Mouse (Mus musculus): ENCODE data around the gene Atad3a. TPM values are rescaled to one million over a fixed set of nuclear protein-coding genes. Genes with fewer than 3 reads are reported as not detected.

The Atad3a gene
- polyA plus RNA-seq, 1 experiment = 78.3 TPM

DNA sequence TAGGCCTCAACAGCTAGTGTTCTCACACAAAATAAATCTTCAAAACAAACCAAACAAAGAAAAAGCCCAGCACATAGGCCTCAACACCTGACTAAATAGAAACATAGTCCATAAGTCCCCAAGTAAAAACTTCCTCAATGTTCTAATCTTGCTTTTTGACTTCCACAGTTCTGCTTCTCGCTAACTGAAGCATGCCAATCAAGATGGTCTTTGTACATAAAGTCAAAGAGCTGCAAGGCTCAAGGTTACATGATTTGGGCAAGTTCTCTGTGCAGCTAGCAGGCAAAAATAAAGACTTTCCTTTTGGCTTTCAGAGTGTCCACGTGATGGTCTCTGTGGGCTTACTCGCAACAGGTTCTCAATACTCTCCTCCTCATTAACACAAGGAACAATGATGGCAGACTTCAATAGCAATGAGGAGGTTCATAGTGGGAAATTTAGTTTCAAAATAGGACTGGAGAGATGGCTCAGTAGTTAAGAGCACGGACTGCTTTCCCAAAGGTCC lies 57.4 kb downstream of the Atad3a start:
- no peak for DNase-seq (ENCODE audit: low read depth, low spot score)
- WGBS = 98% methylated on average over 4 of the region's 4 CpGs

DNA sequence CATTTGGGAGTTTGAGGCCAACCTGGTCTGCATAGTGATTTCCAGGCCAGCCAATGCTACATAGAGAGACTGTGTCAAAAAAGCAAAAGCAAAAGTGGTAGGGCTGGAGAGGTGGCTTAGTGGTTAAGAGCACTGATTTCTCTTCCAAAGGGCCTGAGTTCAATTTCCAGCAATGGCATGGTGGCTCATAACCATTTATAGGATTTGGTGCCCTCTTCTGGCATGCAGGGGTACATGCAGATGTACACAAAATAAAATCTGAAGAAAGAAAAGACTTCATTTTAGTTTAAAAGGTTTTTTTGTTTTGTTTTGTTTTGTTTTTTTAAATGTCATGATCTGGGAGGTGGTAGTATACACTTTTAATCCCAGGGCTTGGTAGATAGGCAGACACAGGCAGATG lies 60.5 kb downstream of the Atad3a start:
- DNase-seq (ENCODE audit: low read depth, low spot score) = no peak

DNA sequence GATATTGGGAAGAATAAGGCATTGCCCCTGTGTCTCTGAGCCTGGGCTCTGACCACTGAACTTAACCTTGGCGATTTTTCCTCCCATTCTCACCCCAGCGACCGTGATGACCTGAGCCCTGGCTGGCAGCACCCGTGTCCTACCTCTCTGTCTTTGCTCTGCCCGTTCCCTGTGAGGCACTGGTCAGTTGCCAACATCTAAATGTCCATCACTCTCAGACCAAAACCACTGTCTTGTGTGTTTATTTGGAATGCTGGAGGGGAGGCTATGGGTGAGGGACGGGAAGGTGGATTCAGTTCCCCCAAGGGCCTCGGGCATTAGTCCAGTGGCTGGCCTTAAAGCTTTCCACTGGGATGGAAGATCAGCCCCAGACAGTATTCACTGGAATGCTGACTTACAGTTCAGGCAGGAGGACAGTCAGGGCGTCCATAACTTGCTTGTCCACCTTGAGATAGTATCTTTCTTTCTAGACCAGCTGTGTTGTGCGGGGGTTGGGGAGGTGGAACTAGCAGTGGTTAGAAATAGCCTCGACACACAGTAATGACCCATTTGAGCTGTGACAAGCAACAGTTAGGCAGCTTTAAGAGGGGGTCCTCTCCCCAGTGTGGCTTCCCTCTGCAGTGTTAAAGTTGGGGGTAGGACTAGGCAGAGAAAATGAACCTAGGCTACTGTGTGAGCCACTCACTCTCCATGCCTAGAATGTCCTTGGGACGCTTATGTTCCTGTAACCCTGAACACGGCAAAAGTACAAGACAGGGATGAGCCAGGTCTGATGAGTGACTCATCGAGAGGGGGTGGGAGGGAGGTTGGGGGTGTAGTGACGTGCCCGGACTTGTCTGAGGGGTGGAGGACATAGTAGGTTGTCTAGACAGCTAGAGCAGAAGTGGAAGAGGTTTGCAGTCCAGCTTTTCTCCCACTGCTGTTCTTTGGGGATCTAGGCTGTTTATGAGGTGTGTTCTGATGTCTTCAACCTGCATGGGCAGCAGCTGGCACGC lies 64.3 kb downstream of the Atad3a start:
- DNase-seq (ENCODE audit: low read depth, low spot score) = no peak
- WGBS = 69% methylated on average over 16 of the region's 16 CpGs

DNA sequence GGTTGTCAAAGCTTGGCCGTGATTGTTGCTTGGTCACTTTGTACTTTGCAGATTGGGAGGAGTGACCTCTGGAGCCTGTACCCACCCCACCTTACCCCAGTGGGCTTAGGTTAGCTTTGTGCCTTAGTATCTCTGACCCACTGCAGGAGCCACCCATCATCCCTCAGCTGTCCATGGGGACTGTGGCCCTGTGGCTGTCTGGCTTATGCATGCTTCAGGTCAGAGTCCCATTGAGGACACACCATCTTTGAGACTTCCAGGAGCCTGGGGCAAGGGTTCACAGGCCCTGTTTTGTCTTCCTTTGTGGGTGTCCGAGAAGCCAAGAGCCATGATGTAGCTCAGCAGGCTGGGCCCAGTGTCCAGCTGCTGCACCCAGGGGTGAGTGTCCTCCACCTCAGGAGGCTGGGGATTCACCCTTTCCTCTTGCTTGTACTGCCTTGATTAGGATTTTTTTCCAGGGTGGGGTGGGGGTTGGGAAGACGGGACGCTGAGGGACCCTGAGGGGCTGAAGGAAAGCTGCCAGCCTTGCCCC lies 65.3 kb downstream of the Atad3a start:
- no peak for DNase-seq (ENCODE audit: low read depth, low spot score)
- whole genome bisulfite sequencing = 75% methylated on average over 4 of the region's 4 CpGs

DNA sequence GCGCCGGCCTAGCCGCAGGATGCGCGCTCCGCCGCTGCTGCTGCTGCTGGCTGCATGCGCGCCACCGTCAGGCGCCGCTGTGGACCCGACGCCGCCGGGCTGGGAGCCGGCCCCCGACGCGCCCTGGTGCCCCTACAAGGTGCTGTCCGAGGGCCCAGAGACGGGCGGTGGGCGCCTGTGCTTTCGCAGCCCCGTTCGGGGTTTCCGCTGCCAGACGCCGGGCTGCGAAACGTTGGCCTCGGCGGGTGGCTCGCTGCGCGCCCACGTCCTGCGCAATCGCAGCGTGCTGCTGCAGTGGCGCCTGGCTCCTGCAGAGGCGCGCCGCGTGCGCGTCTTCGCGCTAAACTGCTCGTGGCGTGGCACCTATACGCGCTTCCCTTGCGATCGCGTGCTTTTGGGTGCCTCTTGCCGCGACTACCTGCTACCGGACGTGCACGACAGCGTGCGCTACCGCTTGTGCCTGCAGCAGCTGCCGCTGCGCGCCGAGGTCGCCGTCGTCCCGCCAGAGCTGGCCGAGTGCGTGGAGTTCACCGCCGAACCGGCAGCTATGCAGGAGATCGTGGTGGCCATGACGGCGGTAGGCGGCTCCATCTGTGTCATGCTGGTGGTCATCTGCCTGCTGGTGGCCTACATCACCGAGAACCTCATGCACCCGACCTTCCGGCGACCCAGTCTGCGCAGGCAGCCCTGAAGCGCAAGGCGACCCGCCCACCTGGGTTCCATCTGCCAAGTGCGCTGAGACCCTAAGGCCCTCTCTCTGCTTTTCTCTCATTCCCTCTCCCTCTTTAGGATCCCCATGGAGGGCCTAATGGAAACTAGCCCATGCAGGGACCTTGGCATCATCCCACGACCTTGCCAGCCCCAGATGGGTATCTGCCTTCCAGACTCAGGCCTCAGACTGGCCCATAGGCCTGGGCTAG lies 66.2 kb downstream of the Atad3a start:
- no peak for DNase-seq (ENCODE audit: low read depth, low spot score)
- 2% methylated on average over 92 of the region's 92 CpGs for WGBS

DNA sequence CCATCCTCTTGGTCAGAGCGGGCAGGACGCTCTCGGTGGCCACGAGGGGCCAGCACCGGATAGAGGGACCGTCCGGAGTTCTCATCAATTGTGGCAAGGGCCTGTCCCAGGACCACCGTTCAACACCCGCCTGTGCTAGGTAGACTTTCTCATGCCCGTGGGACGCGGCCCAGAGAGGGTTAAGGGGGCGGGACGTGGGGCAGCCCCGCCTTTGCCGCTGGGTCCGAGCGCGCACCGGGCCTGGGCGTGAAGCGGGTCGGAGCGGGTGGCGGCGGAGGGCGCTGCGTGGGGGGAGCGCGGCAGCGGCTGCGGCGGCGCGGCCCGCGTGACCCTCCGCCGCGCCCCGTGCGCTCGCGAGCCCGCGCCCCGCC lies 66.8 kb downstream of the Atad3a start, which contains the start of gene Fndc10:
TSS of gene Fndc10 (plus strand) at position 232 of the 371 bp plus-strand sequence.
- no peak for DNase-seq (ENCODE audit: low read depth, low spot score)

DNA sequence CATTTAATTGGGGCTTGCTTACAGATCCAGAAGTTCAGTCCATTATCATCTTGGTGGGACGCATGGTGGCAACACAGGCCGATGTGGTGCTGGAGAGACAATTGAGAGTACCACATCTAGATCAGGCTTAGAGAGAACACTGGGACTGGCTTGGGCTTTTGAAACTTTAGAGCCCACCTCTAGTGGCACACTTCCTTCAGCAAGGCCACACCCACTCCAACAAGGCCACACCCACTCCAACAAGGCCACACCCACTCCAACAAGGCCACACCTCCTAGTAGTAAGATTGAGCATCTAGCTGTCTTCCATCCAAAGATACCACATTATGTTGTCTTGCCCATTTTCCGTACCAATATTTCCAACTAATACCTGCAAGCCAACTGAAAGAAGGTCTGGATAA lies 68.5 kb downstream of the Atad3a start:
- DNase-seq (ENCODE audit: low read depth, low spot score) = no peak
- WGBS = 98% methylated on average over 3 of the region's 3 CpGs

More for the DNA sequence above, 66.8 kb downstream of the Atad3a start, which contains the start of gene Fndc10:
- under 1% methylated on average over 45 of the region's 47 CpGs for WGBS

Other genes starting within 250 kb of the Atad3a start
- 142 and 164 TPM in 2 replicates for gene Nadk, start 198.7 kb downstream of the Atad3a start, polyA plus RNA-seq (2012; rRNA removed)
- 11.4 and 23.7 TPM in 2 replicates for gene Slc35e2, start 159.7 kb downstream of the Atad3a start, polyA plus RNA-seq (2012; rRNA removed)
- 43.3 and 43.8 TPM in 2 replicates for gene Cdk11b, start 136.2 kb downstream of the Atad3a start, polyA plus RNA-seq (2012; rRNA removed)
- not detected in 2 replicates for gene Gm10563, start 115.7 kb downstream of the Atad3a start, polyA plus RNA-seq (2012; rRNA removed)
- 19.6 and 19.7 TPM in 2 replicates for gene Mmp23, start 107.7 kb downstream of the Atad3a start, polyA plus RNA-seq (2012; rRNA removed)
- gene Mib2, start 91.9 kb downstream of the Atad3a start, polyA plus RNA-seq (2012; rRNA removed) = 36.6 and 47.6 TPM in 2 replicates
- 10.1 and 12.2 TPM in 2 replicates for gene Fndc10, start 66.8 kb downstream of the Atad3a start, polyA plus RNA-seq (2012; rRNA removed)
- 125 and 153 TPM in 2 replicates for gene Ssu72, start 56.3 kb downstream of the Atad3a start, polyA plus RNA-seq (2012; rRNA removed)
- 0.40 and 0.51 TPM in 2 replicates for gene Tmem240, start 26.3 kb downstream of the Atad3a start, polyA plus RNA-seq (2012; rRNA removed)
- gene Vwa1, start 13.6 kb upstream of the Atad3a start, polyA plus RNA-seq (2012; rRNA removed) = 10.6 and 36.8 TPM in 2 replicates
- 0.55 and 1.2 TPM in 2 replicates for gene Tmem88b, start 24.8 kb upstream of the Atad3a start, polyA plus RNA-seq (2012; rRNA removed)
- not detected in 2 replicates for gene Ankrd65, start 29.3 kb upstream of the Atad3a start, polyA plus RNA-seq (2012; rRNA removed)
- 73.4 and 84.4 TPM in 2 replicates for gene Mrpl20, start 41.8 kb upstream of the Atad3a start, polyA plus RNA-seq (2012; rRNA removed)
- gene Ccnl2, start 51.4 kb upstream of the Atad3a start, polyA plus RNA-seq (2012; rRNA removed) = 45.9 and 63.9 TPM in 2 replicates
- 123 and 143 TPM in 2 replicates for gene Aurkaip1, start 70.2 kb upstream of the Atad3a start, polyA plus RNA-seq (2012; rRNA removed)
- 55.5 and 69.3 TPM in 2 replicates for gene Mxra8, start 78.6 kb upstream of the Atad3a start, polyA plus RNA-seq (2012; rRNA removed)
- gene Dvl1, start 86.3 kb upstream of the Atad3a start, polyA plus RNA-seq (2012; rRNA removed) = 73.8 and 106 TPM in 2 replicates
- gene Tas1r3, start 102.3 kb upstream of the Atad3a start, polyA plus RNA-seq (2012; rRNA removed) = 1.3 and 1.9 TPM in 2 replicates
- gene Cptp, start 108.3 kb upstream of the Atad3a start, polyA plus RNA-seq (2012; rRNA removed) = 51.3 and 55.5 TPM in 2 replicates
- gene Ints11, start 108.5 kb upstream of the Atad3a start, polyA plus RNA-seq (2012; rRNA removed) = 36.6 and 36.7 TPM in 2 replicates
- 31.4 and 39.4 TPM in 2 replicates for gene Pusl1, start 130.7 kb upstream of the Atad3a start, polyA plus RNA-seq (2012; rRNA removed)
- 9.5 and 16.3 TPM in 2 replicates for gene Acap3, start 130.7 kb upstream of the Atad3a start, polyA plus RNA-seq (2012; rRNA removed)
- gene Ube2j2, start 182.7 kb upstream of the Atad3a start, polyA plus RNA-seq (2012; rRNA removed) = 77.4 and 92.8 TPM in 2 replicates
- 77.0 and 151 TPM in 2 replicates for gene C1qtnf12, start 201.2 kb upstream of the Atad3a start, polyA plus RNA-seq (2012; rRNA removed)
- gene B3galt6, start 231.6 kb upstream of the Atad3a start, polyA plus RNA-seq (2012; rRNA removed) = 5.9 and 6.0 TPM in 2 replicates
- gene Sdf4, start 231.8 kb upstream of the Atad3a start, polyA plus RNA-seq (2012; rRNA removed) = 77.4 and 77.7 TPM in 2 replicates